Mouse (Mus musculus): ENCODE measurements around the gene Six2.

GRCm38 (mm10) chr17:85681741-85682140 is 6.3 kb downstream of the Six2 start:
- no peak for TF ChIP-seq MAX (IDR thresholded peaks at IDR 0.05)
- no peak for TF ChIP-seq MYOD1 (IDR thresholded peaks at IDR 0.05; ENCODE audit: control insufficient read depth, insufficient read length, low read depth)
- no peak for TF ChIP-seq CTCF (IDR thresholded peaks at IDR 0.05; ENCODE audit: control insufficient read depth, insufficient read depth, insufficient read length)
- TF ChIP-seq USF1 (IDR thresholded peaks at IDR 0.05; ENCODE audit: low read depth) = no peak
- no peak for TF ChIP-seq CEBPB (IDR thresholded peaks at IDR 0.05; ENCODE audit: low read depth)
- no peak for TF ChIP-seq MYOG (IDR thresholded peaks at IDR 0.05; ENCODE audit: control insufficient read depth, extremely low read depth, insufficient read length)
- no peak for TF ChIP-seq FOSL1 (IDR thresholded peaks at IDR 0.05; ENCODE audit: insufficient read depth, low read length, poor library complexity, severe bottlenecking)
